Mouse (Mus musculus) E14TG2a.4 (cell line): ENCODE data around the gene Kank4.

ENCODE experiments used
- CTCF ChIP-seq: conservative IDR thresholded peaks from 2 replicates; pipeline ENCODE4 v1.5.1; 2014; ENCODE audit warnings: low read length
- POU5F1 ChIP-seq: IDR thresholded peaks from 2 replicates; pipeline ENCODE4 v1.6.1; 2014; ENCODE audit warnings: low read length, borderline replicate concordance

DNA sequence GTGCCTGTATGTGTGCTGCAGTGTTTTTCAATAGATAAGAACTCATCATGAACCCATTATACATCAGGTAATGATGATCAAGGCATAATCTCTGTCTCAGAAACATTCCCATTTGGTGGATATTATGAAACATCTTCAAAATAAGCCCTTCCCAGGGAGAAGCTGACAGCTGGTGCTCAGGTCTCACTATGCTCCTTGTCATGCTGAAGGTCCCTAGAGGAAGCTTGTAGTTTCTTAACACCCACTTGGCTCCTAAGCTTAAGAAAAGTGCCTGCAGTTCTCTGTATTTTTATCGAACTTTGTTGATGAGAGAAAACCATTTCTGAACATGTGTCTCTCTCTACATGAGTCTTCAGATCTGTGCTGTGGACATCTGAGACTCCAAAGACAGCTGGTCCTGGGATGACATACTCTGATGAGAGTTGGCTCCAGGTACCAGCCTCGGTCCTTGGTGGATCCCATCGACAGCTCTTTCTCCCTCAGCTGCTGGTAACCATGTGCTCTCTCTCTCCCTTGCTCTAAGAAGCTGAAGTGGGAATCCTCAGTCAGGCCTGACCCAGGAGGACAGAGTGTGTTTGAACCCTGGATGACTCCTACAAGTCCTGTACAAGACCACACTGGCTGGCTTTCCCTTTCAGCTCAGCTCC is 58.3 kb downstream of the Kank4 start:
- TF ChIP-seq CTCF (no peak), POU5F1 (no peak)
